Mouse (Mus musculus) stomach, embryonic 15.5 days (tissue): ENCODE data around the gene Smo. TPM values are rescaled to one million over a fixed set of nuclear protein-coding genes. Genes with fewer than 3 reads are reported as not detected.

Source experiments
- polyA plus RNA-seq: library from polyadenylated mRNA; unstranded; fragments of >200 nt; fragmentation: Nextera tagmentation; extraction: Ambion mirVana; gene quantifications from 2 replicates; pipeline ENCODE4 v1.2.1, GENCODE M21; 2015

Smo gene
- polyA plus RNA-seq, 1 experiment from 2014 or later: 36.0 TPM

Other genes starting within 250 kb of the Smo start
- 20.3 and 20.7 TPM in 2 replicates for gene Kcp, start 227.6 kb upstream of the Smo start, polyA plus RNA-seq
- gene Irf5, start 208.9 kb upstream of the Smo start, polyA plus RNA-seq: 8.9 and 11.1 TPM in 2 replicates
- gene Tnpo3, start 125.6 kb upstream of the Smo start, polyA plus RNA-seq: 76.7 and 77.0 TPM in 2 replicates
- 10.2 and 19.5 TPM in 2 replicates for gene Tspan33, start 41.3 kb upstream of the Smo start, polyA plus RNA-seq
- gene Ahcyl2, start 32.5 kb downstream of the Smo start, polyA plus RNA-seq: 30.2 and 40.3 TPM in 2 replicates
- gene Strip2, start 181.5 kb downstream of the Smo start, polyA plus RNA-seq: 0.50 and 0.75 TPM in 2 replicates